Mouse (Mus musculus): ENCODE data around the gene Nfyc. TPM values are rescaled to one million over a fixed set of nuclear protein-coding genes. Genes with fewer than 3 reads are reported as not detected.

Gene Nfyc
- total and polyA plus RNA-seq, 3 experiments = 46.0 to 179 (median 50.6) TPM

DNA sequence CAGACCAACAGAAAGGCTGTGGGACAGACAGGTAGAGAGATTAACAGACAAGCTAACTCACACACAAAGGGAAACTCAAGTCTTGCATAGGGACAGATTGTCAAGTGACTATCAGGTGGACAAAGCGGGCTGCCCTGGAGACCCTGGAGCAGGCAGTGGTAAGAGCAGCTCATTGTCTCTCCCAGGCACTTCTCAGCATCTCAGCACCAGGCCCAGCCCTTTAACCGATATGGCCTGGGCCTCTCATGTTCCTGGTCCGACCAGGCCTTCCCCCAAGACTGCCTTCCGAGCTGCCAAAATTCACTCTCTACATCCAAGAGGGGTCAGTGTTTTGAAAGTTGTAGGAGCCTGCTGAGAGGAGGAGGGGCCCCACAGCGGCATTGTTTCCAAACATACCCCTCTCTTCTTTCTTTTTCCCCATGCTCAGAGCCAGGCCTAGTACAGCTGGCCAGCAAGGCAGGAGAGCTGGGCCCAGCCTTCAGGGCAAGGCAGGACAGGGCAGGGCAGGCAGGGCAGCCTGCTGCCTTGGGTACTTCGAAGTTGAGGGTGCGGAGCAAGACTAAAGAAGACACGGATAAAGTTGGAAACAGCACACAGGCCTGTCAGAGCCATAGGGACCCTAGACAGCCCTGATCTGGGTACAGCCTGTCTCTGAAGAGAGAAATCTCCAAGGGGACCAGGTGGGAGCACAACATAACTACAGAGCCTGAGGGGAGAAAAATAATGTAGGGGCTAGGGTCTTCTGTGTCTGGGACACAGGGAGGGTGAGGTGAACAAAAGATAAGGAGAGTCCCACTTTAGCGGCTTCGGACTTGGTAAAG lies 85.4 kb downstream of the Nfyc start:
- Histone ChIP-seq H3K4me1 (ENCODE audit: control insufficient read depth, insufficient read depth, low read length) (peaks cover 1% of the 10 kb centered on the region; the same call in 1 of the 2 replicates), H3K9ac (ENCODE audit: low read depth, low read length) (peak overlapping the region; percentile 72), H3K27me3 (ENCODE audit: control insufficient read depth, insufficient read depth, low read length) (peaks cover 5% of the 10 kb centered on the region; the same call in 1 of the 2 replicates), H3K36me3 (ENCODE audit: control insufficient read depth, insufficient read depth, low read length) (no peaks in the 10 kb centered on the region), H3K79me2 (replicated peaks; ENCODE audit: control insufficient read depth, insufficient read depth, low read length) (no peaks in the 10 kb centered on the region), H3K27ac (peak overlapping the region; percentile 43), H3K4me3 (no peak overlapping the region)
- intact Hi-C loops (cut with DNase I) = no loop called here
- DNase-seq = peak in 1 of 2 experiments; percentile 24
- WGBS = 65% methylated on average over 10 of the region's 10 CpGs
- TF ChIP-seq EP300 (IDR thresholded peaks at IDR 0.05; ENCODE audit: insufficient read depth, low read depth, low read length) (no peak), CTCF (IDR thresholded peaks at IDR 0.05) (no peak), POLR2A (IDR thresholded peaks at IDR 0.05; ENCODE audit: insufficient read depth, low read depth, low read length) (no peak)

DNA sequence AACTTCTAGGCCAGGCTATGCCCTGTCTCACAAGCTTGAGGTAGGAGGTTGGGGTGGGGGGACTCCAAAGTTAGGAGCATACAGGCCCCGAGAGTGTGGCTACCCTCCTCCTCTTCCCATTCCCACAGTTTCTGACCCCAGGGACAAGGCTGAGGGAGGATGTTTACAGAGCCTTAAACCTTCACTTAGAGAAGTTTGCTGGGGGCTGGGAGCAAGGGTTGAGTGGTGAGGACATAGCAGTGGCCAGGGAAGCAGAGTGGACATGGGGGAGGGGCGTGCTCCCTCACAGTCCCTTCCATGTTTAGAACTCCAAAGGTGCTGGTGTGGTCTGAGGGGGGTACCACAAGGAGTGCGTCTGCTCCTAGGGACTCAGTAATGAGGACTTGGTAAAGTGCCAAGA lies 87.7 kb downstream of the Nfyc start:
- H3K4me3 ChIP-seq = no peak overlapping the region
- WGBS = 64% methylated on average over 3 of the region's 3 CpGs
- no peak overlapping the region for H3K27ac ChIP-seq
- H3K79me2 ChIP-seq (replicated peaks; ENCODE audit: control insufficient read depth, insufficient read depth, low read length) = no peaks in the 10 kb centered on the region
- peaks cover 3% of the 10 kb centered on the region; the same call in 1 of the 2 replicates for H3K27me3 ChIP-seq (ENCODE audit: control insufficient read depth, insufficient read depth, low read length)
- no peak overlapping the region for H3K9ac ChIP-seq (ENCODE audit: low read depth, low read length)
- DNase-seq = peak in 1 of 2 experiments; percentile 17
- peaks cover 1% of the 10 kb centered on the region; the same call in 1 of the 2 replicates for H3K4me1 ChIP-seq (ENCODE audit: control insufficient read depth, insufficient read depth, low read length)
- TF ChIP-seq POLR2A (IDR thresholded peaks at IDR 0.05; ENCODE audit: insufficient read depth, low read depth, low read length) = 0 out of 2 replicates have a peak, but pooled peaks have one; percentile 13
- no peak for TF ChIP-seq CTCF (IDR thresholded peaks at IDR 0.05)
- H3K36me3 ChIP-seq (ENCODE audit: control insufficient read depth, insufficient read depth, low read length) = no peaks in the 10 kb centered on the region
- intact Hi-C loops (cut with DNase I) = no loop called here

DNA sequence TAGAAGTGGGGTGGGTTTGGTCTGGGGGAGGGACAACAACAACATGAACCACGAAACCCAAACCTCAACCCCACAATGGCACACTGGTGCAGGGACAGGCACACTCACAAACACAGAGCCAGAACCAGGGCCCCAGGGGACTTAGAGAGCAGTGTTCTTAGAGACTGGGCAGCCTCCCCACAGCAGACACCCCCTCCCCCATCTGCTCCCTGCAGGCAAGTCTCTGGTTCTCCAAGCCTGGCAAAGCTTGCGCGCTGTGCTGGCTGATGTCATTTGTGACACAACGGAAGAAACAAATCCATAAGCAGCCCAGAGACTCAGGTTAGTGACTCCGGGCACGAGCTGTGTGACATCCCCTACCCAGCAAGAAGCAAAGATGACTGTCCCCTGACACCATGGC lies 90.1 kb downstream of the Nfyc start:
- Histone ChIP-seq H3K4me3 (no peak overlapping the region), H3K27me3 (ENCODE audit: control insufficient read depth, insufficient read depth, low read length) (no peaks in the 10 kb centered on the region), H3K9ac (ENCODE audit: low read depth, low read length) (no peak overlapping the region), H3K79me2 (replicated peaks; ENCODE audit: control insufficient read depth, insufficient read depth, low read length) (no peaks in the 10 kb centered on the region), H3K27ac (no peak overlapping the region), H3K36me3 (ENCODE audit: control insufficient read depth, insufficient read depth, low read length) (no peaks in the 10 kb centered on the region), H3K4me1 (ENCODE audit: control insufficient read depth, insufficient read depth, low read length) (peaks cover 1% of the 10 kb centered on the region; the same call in 1 of the 2 replicates)
- TF ChIP-seq CTCF (IDR thresholded peaks at IDR 0.05) = no peak
- no peak for TF ChIP-seq POLR2A (IDR thresholded peaks at IDR 0.05; ENCODE audit: insufficient read depth, low read depth, low read length)
- no peak for TF ChIP-seq EP300 (IDR thresholded peaks at IDR 0.05; ENCODE audit: insufficient read depth, low read depth, low read length)
- peak in 1 of 2 experiments; percentile 23 for DNase-seq
- intact Hi-C loops (cut with DNase I) = no loop called here
- 79% methylated on average over 6 of the region's 6 CpGs for WGBS

DNA sequence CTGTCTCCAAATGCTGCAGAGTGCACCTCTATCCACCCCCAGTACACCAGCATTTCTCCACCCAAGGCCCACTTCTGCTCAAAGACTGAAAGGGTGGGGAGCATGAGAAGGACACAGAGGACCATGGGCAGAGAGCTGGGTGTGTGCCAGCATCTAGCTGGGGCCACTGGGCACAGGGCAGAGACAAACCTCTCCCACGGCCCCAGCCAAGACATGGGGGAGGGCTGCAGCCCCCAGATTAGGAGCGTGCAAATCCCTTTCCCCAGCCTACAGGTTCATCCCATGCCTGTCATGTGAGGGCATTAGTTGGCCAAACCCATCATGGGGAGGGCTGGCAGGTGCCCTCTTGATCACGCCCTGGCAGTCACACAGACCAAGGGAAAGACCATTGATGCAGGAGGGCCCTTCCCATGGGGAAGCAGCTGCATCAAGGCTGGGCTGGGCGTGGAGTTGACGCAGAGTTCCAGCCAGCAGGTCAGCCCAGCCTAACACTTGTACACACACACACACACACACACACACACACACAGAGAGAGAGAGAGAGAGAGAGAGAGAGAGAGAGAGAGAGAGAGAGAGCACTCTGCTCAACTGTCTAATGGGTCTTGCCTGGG lies 97.3 kb downstream of the Nfyc start:
- Histone ChIP-seq H3K79me2 (replicated peaks; ENCODE audit: control insufficient read depth, insufficient read depth, low read length) (no peaks in the 10 kb centered on the region), H3K36me3 (ENCODE audit: control insufficient read depth, insufficient read depth, low read length) (no peaks in the 10 kb centered on the region), H3K4me1 (ENCODE audit: control insufficient read depth, insufficient read depth, low read length) (peaks cover 6% of the 10 kb centered on the region), H3K27me3 (ENCODE audit: control insufficient read depth, insufficient read depth, low read length) (no peaks in the 10 kb centered on the region), H3K9ac (ENCODE audit: low read depth, low read length) (no peak overlapping the region), H3K4me3 (no peak overlapping the region), H3K27ac (no peak overlapping the region)
- no peak for DNase-seq
- TF ChIP-seq EP300 (IDR thresholded peaks at IDR 0.05; ENCODE audit: insufficient read depth, low read depth, low read length) (no peak), POLR2A (IDR thresholded peaks at IDR 0.05; ENCODE audit: insufficient read depth, low read depth, low read length) (no peak), CTCF (IDR thresholded peaks at IDR 0.05) (no peak)
- intact Hi-C loops (cut with DNase I) = no loop called here
- 66% methylated on average over 5 of the region's 5 CpGs for WGBS

DNA sequence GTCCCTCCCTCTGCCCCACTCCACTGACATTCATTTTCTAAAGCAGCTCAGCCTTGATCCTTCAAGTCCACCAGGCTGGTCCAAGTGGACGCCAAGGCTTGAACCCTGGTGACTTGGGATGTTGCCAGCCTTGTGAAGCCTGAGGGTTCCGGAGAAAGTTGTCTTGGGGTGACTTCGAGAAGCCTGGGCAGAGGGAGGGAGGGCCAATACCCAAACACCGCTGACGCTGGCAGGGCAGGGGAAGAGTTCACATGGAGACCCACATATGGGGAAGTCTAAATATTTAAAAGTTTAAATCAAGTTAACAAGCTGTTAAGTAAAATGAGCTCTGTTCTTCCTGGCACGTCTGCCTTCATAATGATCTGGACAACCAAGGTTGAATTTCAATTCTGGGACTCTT lies 98.6 kb downstream of the Nfyc start:
- TF ChIP-seq EP300 (IDR thresholded peaks at IDR 0.05; ENCODE audit: insufficient read depth, low read depth, low read length) = no peak
- no peaks in the 10 kb centered on the region for H3K36me3 ChIP-seq (ENCODE audit: control insufficient read depth, insufficient read depth, low read length)
- WGBS = 86% methylated on average over 6 of the region's 6 CpGs

More for the DNA sequence above, 98.6 kb downstream of the Nfyc start:
- no peak overlapping the region for H3K9ac ChIP-seq (ENCODE audit: low read depth, low read length)
- no peak for DNase-seq
- no peak overlapping the region for H3K4me3 ChIP-seq
- no peaks in the 10 kb centered on the region for H3K79me2 ChIP-seq (replicated peaks; ENCODE audit: control insufficient read depth, insufficient read depth, low read length)
- intact Hi-C loops (cut with DNase I) = no loop called here
- no peak overlapping the region for H3K27ac ChIP-seq
- H3K4me1 ChIP-seq (ENCODE audit: control insufficient read depth, insufficient read depth, low read length) = peaks cover 6% of the 10 kb centered on the region
- H3K27me3 ChIP-seq (ENCODE audit: control insufficient read depth, insufficient read depth, low read length) = no peaks in the 10 kb centered on the region

Data from heart, adult 2 months (tissue).